Mouse (Mus musculus): Measurements from ENCODE around the gene Evi2b.

The Evi2b gene

GRCm38 (mm10) chr11:79523560-79524309 lies at the start of gene Evi2b:
TSS of gene Evi2b (minus strand) at chr11:79523762.
- DNase-seq (ENCODE audit: low spot score) = no peak

GRCm38 (mm10) chr11:79570319-79570718 lies 46.8 kb upstream of the Evi2b start:
- DNase-seq (ENCODE audit: low spot score) = no peak

- DNase-seq (ENCODE audit: low spot score) = no peak
Observed at GRCm38 (mm10) chr11:79568197-79568911, 44.8 kb upstream of the Evi2b start.

GRCm38 (mm10) chr11:79566947-79567346 lies 43.4 kb upstream of the Evi2b start:
- no peak for DNase-seq (ENCODE audit: low spot score)

- DNase-seq (ENCODE audit: low spot score) = no peak
Observed at GRCm38 (mm10) chr11:79563493-79563892, 39.9 kb upstream of the Evi2b start.

GRCm38 (mm10) chr11:79560536-79560935 lies 37.0 kb upstream of the Evi2b start:
- DNase-seq (ENCODE audit: low spot score) = no peak

- DNase-seq (ENCODE audit: low spot score) = no peak
Observed at GRCm38 (mm10) chr11:79552622-79553021, 29.1 kb upstream of the Evi2b start.

GRCm38 (mm10) chr11:79536293-79536692 lies 12.7 kb upstream of the Evi2b start:
- DNase-seq (ENCODE audit: low spot score) = no peak

GRCm38 (mm10) chr11:79535554-79535953 lies 12.0 kb upstream of the Evi2b start:
- no peak for DNase-seq (ENCODE audit: low spot score)

- DNase-seq (ENCODE audit: low spot score) = no peak
Observed at GRCm38 (mm10) chr11:79533950-79534690, 10.6 kb upstream of the Evi2b start.

- no peak for DNase-seq (ENCODE audit: low spot score)
Observed at GRCm38 (mm10) chr11:79533311-79533710, 9.7 kb upstream of the Evi2b start.

GRCm38 (mm10) chr11:79531485-79531884 lies 7.9 kb upstream of the Evi2b start:
- DNase-seq (ENCODE audit: low spot score) = no peak

- DNase-seq (ENCODE audit: low spot score) = no peak
Observed at GRCm38 (mm10) chr11:79530774-79531173, 7.2 kb upstream of the Evi2b start.

GRCm38 (mm10) chr11:79530333-79530761 lies 6.8 kb upstream of the Evi2b start, which contains the start of the genes Evi2 and Evi2a:
TSS of gene Evi2 (minus strand) at chr11:79530589.
TSS of gene Evi2a (minus strand) at chr11:79530609.
- peak; percentile 48 for DNase-seq (ENCODE audit: low spot score)

- no peak for DNase-seq (ENCODE audit: low spot score)
Observed at GRCm38 (mm10) chr11:79529736-79530135, 6.2 kb upstream of the Evi2b start.

- DNase-seq (ENCODE audit: low spot score) = no peak
Observed at GRCm38 (mm10) chr11:79529226-79529625, 5.7 kb upstream of the Evi2b start.

- no peak for DNase-seq (ENCODE audit: low spot score)
Observed at GRCm38 (mm10) chr11:79528601-79529000, 5.0 kb upstream of the Evi2b start.

GRCm38 (mm10) chr11:79527739-79528384 lies 4.3 kb upstream of the Evi2b start:
- peak; percentile 66 for DNase-seq (ENCODE audit: low spot score)

GRCm38 (mm10) chr11:79527015-79527738 lies 3.6 kb upstream of the Evi2b start:
- DNase-seq (ENCODE audit: low spot score) = no peak

GRCm38 (mm10) chr11:79526549-79526948 lies 3.0 kb upstream of the Evi2b start:
- no peak for DNase-seq (ENCODE audit: low spot score)

- DNase-seq (ENCODE audit: low spot score) = no peak
Observed at GRCm38 (mm10) chr11:79524310-79524575, 681 bp upstream of the Evi2b start.

- DNase-seq (ENCODE audit: low spot score) = no peak
Observed at GRCm38 (mm10) chr11:79522944-79523343, 618 bp downstream of the Evi2b start.
